Mouse (Mus musculus) kidney, postnatal 14 days (tissue): Measurements from ENCODE around the gene Spred2.

ENCODE experiments used
- DNase-seq: peaks from one replicate; pipeline ENCODE4 v3.0.0; 2022; ENCODE audit warnings: mixed read lengths

Spred2 gene

DNA sequence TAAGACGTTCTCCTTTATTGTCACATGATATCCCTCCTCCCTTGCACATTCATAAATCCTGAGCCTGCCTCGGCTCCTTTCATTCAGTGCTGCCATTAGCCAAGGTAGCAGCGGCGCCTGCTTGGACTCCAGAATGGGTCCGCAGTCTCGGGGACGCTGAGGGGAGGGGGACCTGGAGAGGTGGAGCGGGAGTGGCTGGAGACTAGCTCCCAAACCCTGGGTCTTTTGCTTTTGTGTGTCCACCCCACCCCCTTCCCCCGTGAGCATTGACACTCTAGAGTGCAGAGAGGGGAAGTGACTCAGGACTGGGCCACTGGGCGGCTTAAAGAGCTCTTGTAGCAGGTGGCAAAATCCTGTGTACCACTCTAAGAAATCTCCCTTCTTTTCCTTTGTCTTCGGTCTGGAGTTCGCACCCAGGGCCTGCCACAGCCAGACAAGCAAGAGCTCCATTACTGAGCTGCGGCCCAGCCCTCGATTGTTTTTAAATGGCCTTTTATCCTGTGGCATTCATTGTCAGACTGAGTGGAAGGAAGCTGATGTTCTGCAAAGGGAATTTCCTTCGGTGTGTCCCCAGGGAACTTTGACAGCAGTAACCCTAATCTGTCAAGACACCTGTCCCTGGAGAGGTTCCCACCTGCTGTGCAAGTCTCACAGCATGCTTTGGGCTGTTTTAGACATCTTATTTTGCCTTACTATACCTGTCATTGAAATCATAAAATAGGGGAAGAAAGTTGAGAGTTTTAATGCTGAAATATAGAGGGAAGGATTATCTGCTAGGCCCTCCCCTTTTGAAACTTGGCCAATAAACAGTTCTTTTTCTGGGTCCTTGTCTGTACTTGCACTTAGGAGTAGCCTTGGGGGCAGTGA is 2.0 kb downstream of the Spred2 start:
- DNase-seq, result peak; percentile 48

DNA sequence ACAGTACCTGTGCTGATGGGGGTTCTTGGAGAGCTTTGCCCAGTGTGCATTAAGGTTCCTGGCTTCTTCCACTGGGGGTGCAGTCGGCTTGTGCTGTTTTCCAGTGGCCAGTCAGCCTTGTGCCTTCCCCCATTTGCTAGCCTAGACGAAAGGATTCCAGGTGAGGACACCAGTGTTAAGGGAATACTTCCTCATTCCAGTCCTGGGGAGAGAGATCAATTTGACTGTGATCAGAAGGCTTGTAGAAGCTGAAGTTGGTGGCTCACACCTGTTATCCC is 2.6 kb downstream of the Spred2 start:
- no peak for DNase-seq

DNA sequence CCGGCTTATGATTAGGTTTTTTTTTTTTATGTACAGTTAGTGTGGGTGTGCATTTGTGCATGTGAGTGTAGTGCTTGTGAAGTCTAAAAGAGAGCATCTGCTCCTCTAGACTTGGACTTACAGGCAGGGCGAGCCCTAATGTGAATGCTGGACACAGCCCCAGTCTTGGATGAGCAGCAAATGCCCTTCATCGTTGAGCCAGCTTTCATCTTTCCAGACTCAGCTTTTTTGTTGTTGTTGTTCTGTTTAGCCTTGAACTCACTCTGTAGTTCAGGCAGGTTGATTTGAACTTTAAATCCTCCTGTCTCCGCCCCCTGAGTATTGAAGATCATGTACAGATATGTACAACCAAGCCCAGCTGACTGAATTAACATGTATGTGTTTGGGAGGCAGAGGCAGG is 4.5 kb downstream of the Spred2 start:
- DNase-seq, result no peak

DNA sequence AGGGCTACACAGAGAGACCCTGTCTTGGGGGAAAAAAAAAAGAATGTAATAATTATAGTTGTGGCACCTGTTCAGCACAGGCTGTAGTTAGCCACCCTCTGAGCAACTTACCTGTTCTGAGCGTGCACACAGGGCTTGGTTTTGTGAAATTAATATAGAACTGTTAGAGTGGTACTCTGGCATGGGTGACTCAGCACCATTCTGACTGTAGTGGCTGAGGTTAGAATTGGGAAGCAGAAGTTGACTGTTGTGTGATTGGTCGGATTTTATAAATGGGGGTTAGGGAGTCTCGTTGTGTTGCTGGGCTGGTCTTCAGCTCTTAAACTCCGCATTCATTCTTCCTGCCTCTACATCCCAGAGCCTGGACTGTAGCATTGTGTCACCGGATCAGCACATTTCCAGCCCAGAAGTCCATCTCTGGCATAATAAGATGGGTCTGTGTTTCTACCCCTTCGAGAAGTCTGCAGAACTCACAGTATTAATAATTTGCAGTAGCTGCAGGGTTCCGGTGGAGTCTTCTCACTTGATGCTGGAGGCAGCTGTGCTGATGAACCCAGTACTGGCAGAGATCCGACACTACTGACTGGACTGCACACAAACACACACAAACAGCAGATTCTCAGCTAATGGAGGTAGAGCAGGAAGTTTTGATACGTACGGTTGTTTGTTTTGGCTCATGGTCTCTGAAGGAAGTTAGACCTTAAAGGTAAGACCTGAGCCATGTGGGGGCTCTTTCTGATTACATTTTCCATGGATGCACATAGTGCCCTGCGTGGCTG is 5.1 kb downstream of the Spred2 start:
- DNase-seq, result no peak

DNA sequence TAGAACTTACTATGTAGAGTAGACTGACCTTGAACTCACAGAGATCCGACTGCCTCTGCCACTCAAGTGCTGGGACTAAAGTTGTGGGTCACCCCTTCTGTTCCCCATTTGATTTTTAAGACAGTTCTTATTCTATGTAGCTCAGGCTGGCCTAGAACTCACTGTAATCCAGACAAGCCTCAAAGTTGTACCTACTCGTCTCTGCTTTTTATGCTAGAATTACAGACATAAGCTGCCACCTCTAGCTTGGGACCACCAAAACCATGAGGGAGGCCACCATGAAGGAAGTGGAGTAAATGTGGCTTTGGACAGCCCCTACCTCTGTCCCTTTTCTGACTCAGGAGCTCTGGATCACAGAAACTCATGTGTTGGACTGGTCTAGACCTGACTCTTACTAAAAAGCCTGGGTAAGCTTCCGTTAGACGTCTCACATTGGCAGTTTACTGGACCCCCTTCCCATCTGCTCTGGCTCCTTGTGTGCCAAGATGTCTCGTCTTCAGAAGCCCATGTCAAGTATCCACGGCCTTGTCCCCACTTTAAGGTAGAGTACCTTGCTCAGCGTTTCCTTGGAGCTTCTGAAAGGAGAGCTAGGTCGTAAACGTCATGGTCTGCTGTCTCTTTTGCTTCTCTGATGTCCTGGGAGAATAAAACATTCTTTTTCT is 7.5 kb downstream of the Spred2 start:
- DNase-seq, result no peak

DNA sequence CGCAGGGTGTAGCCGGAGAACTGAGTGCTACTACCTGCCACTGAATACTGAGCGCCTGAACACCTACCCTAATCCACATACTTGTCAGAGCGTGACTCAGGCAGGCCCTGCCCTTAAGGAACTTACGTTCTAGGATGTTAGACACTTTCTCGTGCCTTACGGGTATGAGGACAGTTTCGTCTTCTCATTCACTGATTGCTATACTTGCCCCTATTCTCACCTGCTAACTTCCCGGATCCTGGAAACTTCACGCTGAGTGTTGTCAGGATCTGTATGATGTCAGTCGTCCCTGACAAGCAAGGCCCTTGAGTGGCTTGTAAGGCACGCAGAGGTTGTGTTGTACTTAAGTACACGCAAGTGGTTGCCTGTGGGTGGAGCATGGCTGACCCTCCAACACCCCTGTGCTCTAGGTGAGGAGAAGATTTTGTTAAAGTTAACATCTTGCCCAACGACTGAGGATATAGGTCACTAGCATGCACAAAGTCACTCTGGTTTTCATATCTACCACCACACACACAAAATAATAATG is 8.9 kb downstream of the Spred2 start:
- no peak for DNase-seq

DNA sequence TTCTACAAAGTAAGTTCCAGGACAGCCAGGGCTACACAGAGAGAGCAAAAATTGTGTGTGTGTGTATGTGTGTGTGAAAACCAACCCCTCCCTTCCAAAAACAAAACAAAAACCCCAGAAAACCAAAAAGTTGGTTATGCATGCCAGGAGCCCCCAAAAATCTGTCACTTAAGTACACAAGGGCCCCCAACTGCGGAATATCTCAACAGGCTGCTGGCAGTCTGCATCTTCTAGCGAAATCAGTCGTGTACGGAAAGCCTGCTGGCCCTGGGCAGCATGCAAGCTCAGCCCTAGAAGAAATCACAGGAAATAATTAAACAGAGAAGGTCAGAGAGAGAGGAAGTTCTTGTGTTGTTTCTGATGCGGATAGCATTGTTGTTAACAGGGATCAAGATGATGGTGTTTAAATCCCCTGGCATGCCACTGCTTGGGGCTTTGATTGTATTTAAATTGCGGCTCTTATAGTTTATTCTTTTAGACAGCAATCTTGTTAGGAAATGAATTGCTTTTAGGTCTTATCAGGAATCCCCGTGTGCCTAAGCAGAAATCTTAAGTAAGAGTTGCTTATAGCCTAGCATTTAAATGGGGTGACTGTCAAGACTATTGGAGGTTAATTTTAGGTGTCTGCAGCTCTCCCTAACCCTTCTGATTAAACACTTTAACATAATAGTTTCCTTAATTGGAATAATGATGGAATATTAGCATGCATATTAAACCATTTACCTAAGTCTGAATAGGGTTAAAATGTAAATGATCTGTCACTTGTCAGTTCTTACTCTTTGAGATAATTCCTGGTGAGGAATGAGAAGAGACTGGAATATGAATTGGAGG is 11.6 kb downstream of the Spred2 start:
- no peak for DNase-seq

DNA sequence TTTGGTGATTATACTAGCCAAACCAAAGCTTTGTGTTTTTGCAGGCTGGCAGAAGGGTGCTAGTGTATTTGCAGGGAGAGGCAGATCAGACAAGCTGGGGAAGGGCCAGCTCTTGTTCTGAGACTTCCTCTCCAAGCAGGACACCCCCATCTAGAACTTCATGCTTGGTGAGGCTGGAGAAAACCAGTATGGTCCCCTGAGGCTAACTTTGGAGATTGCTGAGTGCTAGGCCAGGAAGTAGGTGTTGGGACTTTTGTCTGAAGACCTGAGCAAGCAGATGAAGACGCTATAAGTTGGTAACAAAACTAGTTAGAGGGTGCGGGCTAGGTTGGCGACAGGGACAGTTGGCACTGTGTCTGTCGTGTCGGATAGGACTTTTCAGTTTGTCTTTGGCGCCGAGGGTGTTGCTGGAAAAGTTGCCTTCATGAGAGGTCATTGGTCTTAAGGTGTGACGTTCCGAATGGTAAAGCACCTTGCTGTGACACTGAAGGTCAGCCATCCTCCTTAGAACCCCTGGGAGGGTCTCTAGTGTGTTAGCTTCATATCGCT is 14.4 kb downstream of the Spred2 start:
- no peak for DNase-seq

DNA sequence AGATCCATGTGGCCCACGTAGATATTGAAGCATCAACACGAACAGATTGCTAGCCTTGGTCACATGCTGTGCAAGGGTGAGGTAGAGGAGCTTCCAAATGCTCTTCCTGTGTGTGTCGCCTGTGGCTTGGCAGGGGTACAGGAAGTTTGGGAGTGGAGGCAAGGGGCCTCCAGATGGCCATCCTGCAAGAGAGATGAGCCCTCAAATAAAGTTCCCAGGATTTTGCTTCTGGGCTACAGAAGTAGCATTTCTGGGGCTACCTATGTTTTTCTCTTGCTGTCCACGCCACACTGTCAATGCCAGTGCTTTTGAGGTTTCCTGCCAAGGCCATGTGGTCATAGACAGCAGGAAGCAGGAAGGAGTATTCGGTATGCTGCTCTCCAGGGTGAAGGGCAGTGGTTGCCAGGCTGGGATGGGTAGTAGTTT is 15.1 kb downstream of the Spred2 start:
- DNase-seq, result no peak

DNA sequence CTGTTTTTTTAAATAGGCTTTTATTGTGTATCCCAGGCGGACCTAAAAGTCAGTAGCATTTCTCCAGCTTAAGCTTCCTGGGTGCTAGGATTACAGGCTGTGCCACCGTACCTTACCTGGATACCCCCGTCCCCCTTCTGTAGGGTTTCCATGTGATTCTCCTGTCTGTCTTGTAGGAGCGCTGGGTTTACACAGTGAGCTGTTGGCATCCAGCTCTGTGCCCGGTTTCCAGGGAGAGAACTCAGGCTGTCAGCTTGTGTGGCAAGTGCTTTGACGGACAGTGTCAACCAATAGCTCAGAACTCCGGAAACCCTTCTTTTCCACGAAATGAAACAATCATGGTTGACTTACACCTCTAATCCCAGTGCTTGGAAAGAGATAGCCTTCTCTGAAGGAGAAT is 15.7 kb downstream of the Spred2 start:
- no peak for DNase-seq

DNA sequence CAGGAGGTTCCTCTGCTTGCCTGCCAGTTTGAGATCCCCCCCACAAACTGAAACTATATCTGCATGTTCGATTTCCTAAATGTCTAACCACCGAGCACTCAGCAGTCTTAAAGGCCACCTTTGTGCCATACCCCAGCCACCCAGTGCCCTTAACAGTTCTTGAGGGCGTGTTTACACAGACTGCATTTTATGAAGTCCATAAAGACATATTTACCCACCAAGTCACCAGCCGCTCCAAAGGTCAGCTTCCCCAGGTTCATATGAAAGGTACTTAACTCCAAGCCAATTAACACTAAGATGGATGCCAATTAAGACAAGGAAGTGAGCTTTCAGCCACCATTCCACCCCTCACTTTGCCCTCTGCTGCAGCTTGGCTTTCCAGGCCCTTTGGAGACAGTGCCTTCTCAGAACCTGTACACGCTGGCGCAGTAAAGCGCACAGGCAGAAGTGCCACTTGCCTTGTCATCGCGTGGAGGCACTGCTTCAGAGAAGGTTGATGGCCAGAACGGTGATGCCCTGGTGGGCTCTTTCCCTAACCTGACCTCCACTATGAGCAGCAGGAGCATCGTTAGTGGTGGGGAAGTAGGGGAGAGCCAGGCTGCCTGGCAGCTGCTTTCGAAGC is 17.1 kb downstream of the Spred2 start:
- DNase-seq, result no peak

DNA sequence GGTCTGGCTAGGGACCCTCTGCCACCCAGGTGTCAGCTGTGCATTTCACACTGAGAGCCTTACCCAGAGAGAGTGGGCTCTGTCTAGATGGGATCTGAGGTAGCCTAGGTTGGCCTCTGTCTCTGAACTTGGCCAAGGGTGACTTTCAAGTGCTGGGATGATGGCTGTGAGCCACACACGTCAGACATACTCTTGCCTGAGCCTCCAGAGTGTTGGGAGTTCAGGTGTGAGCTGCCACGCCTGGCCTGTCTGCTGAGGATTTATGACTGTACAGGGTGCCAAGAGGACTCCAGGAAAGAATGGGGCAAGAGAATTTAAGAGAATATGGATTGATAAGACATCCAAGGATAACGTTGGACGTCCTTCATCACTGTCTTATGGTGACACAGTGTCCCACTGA is 17.8 kb downstream of the Spred2 start:
- DNase-seq, result no peak

DNA sequence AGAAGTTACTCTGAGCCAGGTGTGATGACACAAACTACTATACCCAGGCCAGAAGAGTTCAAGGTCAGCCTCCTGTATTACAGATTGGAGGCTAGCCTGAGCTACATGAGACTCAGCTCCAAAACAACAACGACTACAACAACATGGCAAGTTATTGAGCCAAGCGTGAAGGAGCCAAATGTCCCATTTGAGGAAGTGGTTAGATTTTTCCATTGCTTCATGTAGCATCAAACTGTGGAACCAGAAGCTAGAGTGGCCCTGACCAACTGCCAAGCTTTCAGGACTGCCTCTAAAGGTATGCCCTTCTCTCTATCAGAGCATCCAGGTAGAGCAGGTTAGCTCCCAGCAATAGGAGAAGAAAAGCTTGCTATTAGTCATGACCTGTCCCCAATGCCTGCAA is 19.6 kb downstream of the Spred2 start:
- DNase-seq, result no peak

DNA sequence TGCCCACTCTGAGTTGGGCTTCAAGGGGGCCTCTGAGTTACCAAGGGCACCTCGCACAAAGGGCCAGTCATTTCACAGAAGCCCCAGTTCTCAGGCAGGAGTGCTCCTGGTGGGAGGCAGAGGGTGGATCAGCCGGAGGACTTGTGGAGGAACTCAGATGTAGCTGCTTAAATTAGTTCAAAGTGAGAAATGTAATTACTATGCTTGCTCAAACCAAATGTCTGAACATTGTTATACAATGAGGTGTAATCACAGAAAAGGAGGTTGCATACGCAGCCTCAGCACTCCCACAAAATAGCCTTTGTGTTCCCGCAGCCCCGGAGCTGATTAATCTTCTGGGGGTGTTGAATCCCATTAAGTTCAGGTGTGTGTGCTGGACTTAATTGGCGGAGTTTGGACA is 20.5 kb downstream of the Spred2 start:
- DNase-seq, result no peak

DNA sequence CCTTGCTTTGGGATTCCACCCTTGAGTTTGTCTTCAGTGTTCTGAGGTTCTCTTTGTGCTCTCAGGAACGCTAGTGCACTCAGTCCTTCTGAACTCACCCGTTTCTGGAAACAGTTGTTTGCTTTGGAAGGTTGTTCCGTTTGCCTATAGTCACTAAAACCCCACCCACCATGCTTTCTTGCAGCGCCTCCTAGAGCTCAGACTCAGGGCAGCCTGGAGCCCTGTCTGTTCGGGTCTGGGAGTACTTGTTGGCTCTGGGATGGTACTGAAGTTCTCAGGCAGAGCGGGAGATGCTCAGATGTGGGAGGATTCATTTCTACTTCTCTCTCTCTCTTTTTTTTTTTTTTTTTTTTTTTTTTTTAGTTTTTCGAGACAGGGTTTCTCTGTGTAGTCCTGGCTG is 22.5 kb downstream of the Spred2 start:
- DNase-seq, result no peak

DNA sequence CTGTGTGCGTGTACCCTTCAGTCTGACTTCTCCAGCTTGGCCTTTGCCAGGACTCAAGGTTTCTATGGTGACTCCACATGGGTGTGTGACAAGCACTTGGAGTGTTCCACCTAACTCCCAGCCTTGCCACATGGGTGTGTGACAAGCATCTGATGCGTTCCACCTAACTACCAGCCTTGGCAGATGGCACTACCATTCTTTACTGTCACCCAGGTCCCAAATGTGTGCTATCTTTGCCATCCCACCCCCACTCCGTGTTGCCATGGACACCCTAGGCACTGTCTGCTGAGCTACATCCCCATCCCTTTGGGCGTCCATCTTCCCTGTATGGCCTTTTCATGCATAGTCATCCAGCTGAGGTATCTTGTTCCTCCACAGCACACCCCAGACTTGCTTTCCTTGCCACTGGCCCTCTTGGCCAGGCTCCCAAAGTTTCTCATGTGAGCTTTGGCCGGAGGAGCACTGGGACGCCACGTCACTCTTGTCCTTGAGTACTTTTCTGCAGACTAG is 23.5 kb downstream of the Spred2 start:
- DNase-seq, result peak; percentile 73

DNA sequence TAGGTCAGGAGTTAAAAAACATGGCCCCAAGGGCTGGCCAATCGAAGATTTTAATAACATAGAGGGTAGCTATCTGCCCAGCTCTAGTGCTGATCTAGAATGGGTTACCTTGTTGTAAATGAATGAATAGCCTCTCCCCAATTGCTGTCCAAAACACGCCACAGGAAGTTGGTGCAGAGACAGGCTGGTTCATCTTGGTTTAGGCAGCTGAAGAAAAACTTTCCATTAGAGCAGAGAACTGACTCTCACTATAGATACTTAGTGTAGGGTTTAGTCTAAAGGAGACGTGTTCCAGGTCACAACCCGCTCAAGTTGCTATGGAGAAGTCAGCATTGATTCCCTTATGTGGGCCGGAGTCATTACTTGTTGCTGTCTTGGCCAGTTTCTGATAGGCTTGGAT is 25.6 kb downstream of the Spred2 start:
- DNase-seq, result no peak

DNA sequence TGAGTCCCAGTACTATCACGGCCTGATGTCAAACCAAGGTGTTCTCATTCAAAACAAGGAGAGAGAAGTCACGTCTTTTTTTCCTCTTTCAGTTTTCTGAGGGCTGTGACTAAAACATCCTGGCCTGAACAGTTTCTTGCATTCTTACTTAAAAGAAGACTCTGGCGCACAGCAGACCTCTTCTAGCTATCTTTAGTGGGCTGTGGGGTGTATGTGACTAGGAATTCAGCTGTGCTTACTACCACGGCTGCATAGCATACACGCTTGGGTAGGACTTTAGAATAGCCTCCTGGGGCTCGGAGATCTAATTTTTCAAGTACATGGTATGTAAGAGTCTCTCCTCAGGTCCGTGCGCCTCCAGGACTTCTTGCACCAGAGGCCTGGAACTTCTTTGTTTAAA is 26.0 kb downstream of the Spred2 start:
- no peak for DNase-seq

DNA sequence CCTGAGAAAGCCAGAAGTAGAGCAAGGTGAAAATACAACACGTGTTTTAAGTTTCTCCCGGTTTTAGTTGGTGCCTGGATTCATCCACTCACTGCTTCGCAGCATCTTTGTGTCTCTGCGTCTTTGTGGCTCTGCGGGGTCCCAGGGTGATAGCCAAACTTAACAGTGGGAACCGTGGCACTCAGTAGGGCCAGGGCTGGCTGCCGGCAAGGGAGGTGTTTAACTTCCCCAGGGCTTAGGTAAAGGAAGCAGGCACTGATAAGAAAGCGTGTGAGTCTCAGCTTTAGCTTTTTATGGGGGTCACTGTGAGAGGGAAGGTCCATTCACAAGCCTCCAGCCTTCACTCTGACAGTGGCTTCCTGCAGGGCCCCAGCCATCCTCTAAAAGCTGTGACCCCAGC is 28.8 kb downstream of the Spred2 start:
- DNase-seq, result no peak

DNA sequence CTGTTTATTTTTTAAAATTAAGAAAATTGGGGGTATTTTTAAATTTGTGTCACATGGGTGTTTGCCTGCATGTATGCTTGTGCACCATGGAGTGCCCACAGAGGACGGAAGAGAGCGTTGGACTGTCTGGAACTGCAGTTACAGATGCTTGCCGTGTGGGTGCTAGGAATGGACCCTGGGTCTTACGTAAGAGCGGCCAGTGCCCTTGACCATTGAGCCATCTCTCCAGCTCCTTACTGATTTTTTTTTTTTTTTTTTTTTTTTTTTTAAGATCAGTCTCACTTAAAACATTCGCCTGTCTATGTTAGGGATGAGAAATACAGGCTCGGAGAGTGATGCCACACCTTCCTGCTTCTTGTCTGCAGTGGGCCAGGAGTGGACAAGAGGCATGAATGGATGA is 29.7 kb downstream of the Spred2 start:
- no peak for DNase-seq

DNA sequence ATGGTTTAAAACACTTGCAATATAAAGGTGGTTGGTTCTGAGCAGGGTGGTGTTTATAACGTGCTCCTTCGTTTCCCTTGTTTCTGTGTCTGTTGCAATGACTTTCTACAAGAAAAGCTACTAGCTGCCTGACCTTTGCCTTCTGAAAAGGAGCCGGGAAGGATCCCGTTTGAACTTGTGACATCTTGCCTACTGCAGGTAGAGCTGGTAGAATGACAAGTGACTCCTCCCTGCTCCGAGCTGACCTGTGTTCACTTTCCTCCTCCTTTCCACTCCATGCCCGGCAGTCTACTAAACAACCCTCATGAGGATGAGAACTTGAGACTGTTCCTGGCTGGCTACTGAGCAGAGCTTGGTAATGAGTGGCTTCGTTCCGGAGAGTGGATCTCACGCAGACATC is 30.9 kb downstream of the Spred2 start:
- no peak for DNase-seq

DNA sequence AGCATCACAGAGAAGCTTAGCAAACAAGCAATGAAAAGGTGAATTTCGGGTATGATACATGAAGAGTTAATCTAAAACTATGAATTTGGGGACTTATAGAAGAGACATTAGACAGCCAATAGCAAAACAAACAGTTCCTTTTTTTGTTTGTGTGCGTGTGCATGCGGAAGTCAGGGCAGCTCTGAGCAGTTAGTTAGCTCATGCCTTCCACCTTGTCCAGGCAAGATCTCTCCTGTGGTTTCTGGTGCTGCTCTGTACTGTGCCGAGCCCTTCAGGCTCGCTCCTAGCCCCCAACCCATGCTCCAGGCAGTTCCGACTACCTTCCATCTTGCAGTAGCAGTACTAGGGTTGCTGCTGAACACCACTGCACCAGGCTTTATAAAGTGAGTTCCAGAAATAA is 31.5 kb downstream of the Spred2 start:
- DNase-seq, result no peak
